Mouse (Mus musculus) c-Kit-negative CD71-positive TER-119-positive erythroid progenitor cells, embryonic 14.5 days (primary cell): ENCODE results near the gene Hoxb6.

Source experiments
- DNase-seq: peaks from one replicate; pipeline ENCODE4 v3.0.0-alpha.2; 2013; ENCODE audit warnings: low read depth, low spot score

The Hoxb6 gene

GRCm38 (mm10) chr11:96350341-96350624, 58.0 kb downstream of the Hoxb6 start, which contains the start of gene Hoxb2:
Hoxb2 (plus strand) TSS chr11:96350525.
- DNase-seq: no peak

GRCm38 (mm10) chr11:96350791-96351190, 58.5 kb downstream of the Hoxb6 start:
- no peak for DNase-seq
